Mouse (Mus musculus) adrenal gland, postnatal 25 days (tissue): ENCODE data around the gene Lama2. TPM values are rescaled to one million over a fixed set of nuclear protein-coding genes. Genes with fewer than 3 reads are reported as not detected.
"Not testable (repeated sequence)": the region's sequence is repeated elsewhere in the genome, so short reads cannot be mapped to it uniquely, and the experiment has no call there.

Source experiments
- DNase-seq: peaks from one replicate; pipeline ENCODE4 v3.0.0; 2021; ENCODE audit warnings: mixed read lengths
- total RNA-seq: library from RNA; stranded (reverse); gene quantifications from 2 replicates; pipeline ENCODE4 v1.2.3, GENCODE M21; 2021

Lama2 gene
- total RNA-seq, 1 experiment from 2014 or later = 21.3 TPM

DNA sequence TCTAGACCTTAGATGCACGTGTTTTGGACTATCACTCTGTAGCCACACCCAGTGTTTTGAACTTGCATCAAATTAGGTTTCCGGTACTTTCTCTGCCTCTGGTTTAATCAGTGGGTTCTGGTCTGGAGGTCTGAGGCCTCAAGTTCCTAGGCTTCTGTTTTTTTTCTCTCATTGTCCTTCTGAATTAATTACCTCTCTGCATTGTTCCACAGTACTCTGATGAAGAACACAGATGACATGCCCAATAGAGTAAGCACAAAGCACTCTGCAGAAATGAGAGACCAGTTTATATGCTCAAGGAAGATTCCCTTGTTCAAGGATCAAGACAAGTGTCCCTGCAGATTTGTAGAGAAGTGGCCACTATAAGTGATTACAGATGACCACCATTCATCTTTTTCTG is 613.8 kb downstream of the Lama2 start:
- DNase-seq = no peak

DNA sequence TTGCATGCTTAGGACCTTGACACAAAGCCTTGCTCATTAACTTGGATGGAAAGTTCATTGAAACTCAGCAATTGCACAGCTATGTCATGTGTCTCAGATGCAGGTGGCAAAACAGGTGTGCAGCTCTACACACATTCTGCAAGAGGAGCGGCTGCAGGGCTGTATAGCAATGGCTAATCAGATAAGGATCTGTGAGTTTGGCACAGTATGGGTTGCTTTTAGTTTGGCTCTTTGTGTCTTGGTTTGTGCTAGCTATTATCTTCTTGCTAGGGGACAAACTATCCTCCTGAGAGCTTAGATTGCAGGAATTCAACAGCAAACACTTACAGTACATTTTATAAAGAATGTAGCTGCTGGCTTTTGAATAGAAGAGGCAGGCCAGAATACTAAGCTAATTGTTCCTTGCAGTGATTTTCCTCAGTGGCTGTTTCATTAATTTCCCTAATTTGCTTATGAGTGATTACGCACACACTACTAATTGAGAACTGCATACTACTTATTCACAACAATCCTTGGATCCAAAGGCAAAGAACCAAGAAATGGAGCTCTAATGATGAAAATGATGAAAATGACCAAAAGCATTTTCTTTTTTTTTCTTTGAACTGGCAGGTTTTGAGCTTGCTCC is 617.9 kb downstream of the Lama2 start:
- DNase-seq = no peak

DNA sequence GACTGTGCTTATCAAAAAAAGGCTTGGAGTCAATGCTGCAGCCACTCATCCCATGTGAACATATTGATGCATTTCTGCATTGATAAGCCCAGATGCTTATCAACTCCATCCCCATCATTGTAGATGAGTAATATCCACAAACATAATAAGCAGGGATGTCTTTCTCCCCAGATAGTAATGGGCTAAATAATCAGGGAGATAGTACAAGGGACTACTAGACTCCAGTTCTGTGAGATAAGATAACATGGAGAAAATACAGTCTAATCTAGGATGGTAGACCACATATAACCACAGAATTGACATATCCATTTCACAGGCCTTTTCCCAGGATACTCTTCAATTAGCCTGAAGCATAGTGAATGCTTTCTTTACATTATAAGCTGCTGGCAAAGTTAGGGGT is 622.9 kb downstream of the Lama2 start:
- DNase-seq = no peak

DNA sequence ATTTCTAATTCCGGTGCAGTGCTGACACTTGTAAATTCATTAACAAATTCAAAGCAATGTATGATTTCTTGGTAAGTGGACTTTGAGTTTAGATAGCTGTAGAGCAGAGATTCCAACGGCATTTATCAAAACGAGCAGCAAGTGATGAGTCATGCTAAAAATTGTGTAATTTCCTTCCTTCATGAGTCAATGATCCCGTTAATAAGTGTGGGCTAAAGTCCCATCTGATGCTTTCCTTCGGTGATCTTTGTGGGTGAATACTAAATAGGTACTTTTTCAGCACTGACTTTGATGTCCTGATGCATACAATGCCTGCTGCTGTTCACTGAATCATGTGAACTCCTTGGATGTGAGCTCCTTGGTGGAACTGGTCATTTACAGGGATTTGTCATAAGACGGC is 623.6 kb downstream of the Lama2 start:
- no peak for DNase-seq

DNA sequence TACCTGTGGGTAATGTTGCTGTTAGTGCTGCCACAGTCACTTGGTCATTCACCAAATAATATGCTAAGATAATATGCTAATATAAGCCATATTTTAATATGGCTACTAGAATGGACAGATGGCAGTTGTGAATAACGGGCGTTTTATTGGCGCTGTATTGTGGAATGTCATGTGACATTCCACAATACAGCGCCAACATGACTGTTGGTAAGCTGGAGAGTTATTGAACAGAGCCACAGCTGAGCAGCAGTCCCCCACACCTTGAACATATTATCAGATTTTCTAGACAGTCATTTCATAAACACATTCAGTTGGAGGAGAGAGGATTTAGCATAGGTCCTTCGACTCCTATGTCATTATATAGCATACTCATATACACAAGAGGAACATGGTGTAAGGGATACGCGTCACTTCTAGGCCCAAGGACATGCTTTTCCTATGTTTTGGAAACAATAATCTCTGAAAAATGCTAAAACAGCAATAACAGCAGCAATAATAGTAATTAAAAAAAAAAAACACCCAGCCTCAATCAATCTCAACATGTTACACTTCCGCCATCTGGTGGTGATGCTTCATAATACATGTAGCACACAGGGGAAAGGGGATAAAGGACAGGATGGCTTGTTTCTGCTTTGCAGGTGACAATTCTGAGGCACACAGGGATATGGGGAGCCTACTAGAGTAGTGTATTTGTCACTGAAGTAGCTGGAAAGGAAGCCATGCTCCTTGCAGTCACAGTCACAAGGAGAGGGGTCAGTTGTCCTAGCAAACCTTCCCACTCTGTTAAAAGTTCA is 624.2 kb downstream of the Lama2 start:
- peak; percentile 42 for DNase-seq

DNA sequence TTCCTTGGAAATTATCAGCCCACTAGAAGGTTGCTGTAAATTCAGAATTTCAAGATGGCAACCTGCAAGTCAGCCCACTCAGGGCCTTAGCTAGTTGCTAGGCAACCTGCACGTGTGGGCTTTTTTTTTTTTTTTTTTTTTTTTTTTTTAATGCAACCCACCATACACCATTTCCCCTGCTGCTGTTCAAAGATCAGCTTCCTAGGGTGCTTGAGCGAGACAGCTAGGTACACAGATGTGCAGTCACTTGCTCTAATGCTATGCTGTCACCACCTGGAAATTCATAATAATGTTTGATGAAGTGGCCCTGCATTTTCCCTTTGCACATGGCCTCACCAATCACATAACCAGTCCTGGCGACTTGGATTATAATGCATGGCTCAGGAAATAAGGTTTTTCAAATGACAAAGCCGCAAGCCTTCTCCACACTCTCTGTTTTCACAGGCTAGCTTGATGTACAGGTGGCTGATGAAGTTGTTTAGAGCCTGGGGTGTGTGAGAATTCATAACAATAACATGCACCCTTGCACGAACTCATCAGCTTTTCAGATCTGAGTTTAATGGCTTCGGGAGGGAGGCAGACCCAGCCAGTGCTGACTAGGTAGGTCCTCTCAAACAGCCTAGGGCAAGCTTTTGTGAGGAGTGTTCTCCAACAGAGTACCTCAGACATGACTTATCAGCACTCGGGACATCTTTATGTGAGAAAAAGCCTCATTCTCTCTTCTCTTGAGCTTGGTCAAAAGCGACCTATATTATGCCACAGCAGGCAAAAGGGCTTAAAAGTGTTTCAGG is 625.4 kb downstream of the Lama2 start:
- no peak for DNase-seq

DNA sequence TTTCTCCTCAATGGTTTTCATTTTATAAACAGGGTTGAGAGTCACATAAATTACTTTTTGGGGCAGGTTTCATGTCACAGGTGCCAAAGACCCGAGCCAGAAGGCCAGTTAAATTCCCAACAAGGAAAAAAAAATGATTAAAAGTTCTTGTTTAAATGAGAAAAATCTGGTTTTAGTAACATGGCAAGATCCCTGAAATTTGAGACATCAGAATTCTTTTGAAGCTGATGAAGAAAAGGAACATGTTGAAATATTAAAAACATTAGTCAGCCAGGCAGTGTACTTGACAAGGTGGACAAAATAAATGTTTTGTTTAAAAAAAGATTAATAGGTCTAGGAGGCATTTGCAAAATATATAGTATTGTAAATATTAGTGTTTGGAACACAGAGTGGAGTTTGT is 634.1 kb downstream of the Lama2 start:
- no peak for DNase-seq

DNA sequence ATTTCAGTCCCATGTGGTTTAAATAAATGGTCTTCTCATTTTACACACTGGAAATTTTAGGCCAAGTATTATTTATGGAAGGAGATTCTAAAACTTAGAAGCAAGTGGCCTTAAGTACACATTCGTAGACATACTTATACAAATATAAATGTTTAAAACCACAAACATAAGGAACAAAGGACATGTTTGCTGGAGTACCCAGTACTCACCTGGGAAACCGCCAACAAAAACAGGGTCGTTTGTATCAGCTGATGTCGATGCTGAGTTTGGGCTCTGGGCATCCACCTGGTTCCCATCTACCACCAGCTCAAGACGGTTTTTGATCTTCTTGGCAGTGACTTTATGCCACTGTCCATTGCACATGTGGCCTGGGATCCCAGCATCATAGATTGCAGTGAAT is 635.5 kb downstream of the Lama2 start:
- not testable (repeated sequence) for DNase-seq

DNA sequence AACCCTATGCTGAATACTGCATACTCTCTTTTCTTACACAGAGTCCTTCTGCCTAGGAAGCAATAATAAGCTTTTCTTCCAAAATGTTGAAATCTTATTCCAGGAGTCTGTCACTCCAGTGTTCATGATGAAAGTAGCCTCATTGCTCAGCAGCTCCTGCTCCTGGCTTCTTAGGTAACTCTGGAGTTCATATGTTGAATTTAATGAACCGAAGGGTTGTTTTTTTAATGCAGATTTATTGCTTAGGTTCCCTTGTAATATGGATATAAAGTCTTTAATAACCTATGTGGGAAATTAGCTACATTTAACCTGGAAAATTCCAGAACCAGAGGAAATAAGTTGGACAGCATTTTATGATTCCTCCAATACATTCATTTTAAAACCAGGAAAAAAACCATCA is 636.0 kb downstream of the Lama2 start:
- DNase-seq = no peak

DNA sequence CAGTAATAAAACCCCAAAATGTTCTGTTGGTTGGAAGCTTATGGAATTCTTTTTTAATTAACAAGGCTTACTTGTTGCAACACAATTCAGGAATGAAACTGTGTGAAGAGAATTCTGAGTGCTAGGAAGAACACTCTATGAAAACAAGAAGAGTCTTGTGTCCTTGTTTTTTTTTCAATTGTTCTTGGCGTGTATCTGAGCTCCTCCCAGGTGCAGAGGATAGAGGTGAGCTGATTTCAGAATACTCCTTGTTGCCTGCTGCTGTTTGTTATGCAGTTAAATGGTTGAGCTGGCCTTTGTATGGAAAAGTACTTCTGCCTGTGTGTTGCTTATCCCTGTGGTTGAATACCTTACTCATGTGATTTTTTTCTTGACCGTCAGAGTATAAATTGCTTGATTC is 636.9 kb downstream of the Lama2 start:
- DNase-seq = no peak

DNA sequence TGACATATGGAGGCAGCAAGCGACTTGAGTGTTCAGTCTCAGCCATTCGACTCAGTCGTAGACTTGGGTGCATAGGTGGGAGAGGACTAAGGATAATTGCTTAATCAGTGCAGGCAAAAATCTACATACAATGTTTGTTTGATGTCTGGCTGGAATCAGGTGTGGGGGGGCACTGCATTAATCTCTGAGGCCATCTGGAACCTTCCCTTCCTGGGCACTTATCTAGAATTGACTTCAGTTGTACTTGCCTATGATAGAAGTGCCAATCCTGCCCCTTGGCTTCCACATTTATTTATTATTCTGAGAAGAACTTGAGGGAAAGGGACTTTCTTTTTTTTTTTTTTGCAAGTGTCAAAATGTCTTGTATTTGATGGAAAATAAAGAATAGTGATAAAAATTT is 644.2 kb downstream of the Lama2 start:
- no peak for DNase-seq

DNA sequence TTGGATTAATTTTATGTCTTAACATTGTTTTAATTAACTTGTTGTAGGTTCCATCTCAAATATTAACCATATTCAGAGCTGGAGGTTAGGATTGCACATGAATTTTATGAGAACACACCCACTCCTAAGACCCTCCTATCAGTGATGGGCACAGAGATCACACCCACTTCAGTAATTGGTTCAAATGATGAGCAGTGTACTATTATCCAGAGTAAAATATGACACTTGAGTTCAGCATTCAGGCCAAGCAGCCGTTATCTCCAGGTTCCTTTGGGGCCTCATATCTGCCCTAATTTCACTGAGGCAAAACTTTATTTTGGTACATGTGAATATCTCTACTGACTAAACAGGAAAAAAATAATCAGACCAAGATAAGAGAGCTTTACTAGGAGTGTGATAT is 645.3 kb downstream of the Lama2 start:
- DNase-seq = no peak

DNA sequence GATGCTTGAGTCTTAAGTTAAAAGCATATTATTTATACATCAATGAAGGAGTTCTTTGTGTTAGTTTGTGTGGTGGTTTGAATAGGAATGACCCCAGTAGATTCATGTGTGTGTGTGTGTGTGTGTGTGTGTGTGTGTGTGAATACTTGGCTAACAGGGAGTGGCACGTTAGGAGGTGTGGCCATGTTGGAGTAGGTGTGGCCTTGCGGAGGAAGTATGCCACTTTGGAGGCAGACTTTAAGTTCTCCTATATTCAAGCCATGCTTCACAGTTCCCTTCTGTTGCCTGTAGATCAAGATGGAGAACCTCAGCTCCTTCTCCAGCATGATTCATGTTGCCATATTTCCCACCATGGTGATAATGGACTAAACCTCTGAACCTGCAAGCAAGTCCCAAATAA is 646.0 kb downstream of the Lama2 start:
- no peak for DNase-seq

DNA sequence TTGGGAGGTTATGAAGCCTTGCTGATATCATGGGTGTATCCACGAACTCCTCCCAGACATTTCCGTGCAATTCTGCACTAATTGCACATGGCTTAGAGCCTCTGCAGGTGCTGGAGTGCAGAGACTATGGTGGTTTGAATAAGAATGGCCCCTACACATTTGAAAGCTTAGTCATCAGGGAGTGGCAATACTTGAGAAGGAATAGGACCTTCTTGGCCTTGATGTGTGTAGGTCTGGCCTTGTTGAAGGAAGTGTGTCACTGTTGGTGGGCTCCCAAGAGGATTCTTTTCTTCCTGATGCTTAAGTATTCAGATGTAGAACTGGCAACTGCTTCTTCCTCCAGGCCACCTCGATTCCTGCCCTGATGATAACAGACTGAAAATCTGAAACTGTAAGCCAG is 661.0 kb downstream of the Lama2 start:
- no peak for DNase-seq

DNA sequence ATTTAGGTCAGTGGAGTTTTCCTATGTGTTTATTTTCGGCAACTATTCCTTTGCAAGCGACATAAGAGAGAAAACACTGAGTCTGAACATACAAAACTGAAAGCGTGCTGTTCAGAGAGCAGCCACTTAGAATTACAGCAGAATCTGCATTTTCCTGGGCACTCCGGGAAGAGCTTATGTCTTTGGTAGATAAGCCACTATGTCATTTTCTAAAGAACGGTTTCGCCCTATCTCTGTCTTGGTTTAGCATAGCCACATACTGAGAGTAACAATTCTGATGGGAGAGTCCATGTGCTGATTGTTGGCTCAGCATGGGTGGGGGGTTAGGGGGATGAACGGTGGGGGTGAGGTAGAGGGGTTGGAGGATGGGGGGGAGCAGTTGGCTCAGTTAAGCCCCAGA is 669.1 kb downstream of the Lama2 start:
- no peak for DNase-seq

DNA sequence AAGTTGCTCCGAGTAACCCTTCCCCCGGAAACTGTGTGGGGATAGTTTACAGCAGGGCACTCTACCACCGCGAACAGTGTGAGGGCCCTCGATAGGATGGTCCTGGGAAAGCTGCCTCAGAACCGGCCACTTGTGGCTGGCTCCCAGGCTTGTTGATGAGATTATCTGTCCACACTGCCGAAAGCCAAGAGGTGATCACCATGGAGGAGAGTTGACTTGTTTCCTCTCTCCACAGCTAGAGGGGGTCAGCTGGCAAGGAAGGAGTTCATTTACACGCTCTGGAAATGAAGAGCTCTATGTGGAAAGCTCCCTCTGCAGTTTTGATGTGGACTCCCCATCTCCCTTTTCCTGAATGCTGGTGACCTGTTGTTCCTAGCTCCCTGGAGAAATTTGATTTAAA is 669.9 kb downstream of the Lama2 start:
- DNase-seq = no peak

DNA sequence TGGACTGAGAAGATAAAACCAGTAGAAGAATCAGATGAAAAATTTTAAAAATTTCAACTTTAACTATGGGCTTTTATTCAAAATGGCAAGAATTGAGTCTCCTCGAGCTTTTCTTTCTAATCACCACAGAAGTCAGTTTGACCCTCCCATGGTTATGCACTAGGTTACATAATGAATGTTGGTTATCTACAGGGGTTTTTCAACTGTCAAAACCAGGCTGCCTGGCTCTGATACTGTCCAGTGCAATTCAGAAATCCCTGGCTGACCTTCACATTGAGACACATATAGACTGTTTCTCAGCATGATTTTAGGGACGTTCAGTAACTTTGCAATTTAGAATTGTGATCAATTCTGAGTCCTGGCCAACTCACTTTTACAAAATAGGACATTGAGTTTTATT is 671.2 kb downstream of the Lama2 start:
- DNase-seq = no peak

DNA sequence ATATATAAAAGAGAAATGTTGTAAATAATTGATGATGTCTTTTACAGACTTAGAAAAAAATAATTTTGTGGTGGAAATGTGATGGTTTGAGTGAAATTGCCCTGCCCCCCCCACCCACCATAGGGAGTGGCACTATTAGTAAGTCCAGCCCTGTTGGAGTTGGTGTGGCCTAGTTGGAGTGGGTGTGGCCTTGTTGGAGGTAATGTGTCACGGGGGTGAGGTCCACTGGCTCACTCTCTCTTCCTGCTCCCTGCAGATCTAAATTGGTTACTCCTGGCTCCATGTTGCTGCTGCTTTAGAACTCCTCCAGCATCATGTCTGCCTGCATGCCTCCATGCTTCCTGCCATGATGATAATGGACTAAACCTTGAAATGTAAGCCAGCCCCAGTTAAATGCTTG is 680.0 kb downstream of the Lama2 start:
- no peak for DNase-seq

DNA sequence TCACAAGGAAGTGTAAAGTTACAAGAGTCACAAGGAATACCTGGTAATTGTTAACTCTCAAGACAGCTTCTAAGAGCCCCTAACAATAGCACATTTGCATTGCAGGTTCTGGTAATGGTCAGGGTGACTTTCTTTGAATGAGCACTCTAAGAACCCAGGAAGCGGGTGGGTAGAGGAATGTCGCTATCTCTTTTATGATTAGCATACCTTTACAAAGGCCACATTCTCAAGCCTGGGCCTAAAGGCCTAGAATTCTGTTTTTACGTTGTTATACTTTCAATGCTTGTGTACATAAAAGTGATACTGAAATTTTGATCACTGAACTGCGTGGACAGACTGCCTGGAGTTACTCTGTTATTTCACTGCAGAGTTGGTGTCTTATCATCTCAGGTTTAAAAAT is 681.1 kb downstream of the Lama2 start:
- DNase-seq = not testable (repeated sequence)

DNA sequence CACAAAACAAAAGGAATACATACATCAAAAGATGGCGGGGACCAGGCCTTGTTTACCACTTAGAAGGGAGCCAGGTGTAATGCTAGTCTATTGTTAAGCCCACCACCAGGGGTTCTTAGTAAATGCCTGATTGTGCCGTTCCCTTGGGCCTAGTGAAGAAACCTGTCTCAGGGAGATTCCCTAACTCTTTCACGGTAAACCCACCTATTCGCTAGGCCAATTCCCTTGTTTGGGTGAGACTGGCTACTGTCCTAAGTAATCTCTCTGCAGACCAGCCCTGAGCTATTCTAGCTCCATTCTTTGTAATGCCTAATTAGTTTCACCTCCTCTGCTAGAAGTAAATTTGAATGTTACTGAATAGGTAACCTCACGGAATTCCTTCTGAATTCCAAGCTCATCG is 683.5 kb downstream of the Lama2 start:
- DNase-seq = not testable (repeated sequence)
